Mouse (Mus musculus) neural tube, embryonic 12.5 days (tissue): ENCODE measurements around the gene Gas7. TPM values are rescaled to one million over a fixed set of nuclear protein-coding genes. Genes with fewer than 3 reads are reported as not detected.

Experiments used
- ATAC-seq: fragments of 200-750 bp; cut with Nextera tagmentation; 2 replicates; pipeline ENCODE4 v1.8.0; 2017; ENCODE audit warnings: low read depth, mild to moderate bottlenecking, moderate TSS enrichment, moderate library complexity; ENCODE audit not compliant: low FRiP score
- H3K27ac ChIP-seq: fragments of 300-500 bp; sonication (generic); 2 replicates; pipeline ENCODE4 v1.5.1; 2016
- H3K27me3 ChIP-seq: fragments of 300-500 bp; sonication (generic); replicated peaks from 2 replicates; pipeline ENCODE4 v1.6.1; 2016; ENCODE audit warnings: mild to moderate bottlenecking
- H3K36me3 ChIP-seq: fragments of 300-500 bp; sonication (generic); 2 replicates; pipeline ENCODE4 v1.6.1; 2016; ENCODE audit warnings: mild to moderate bottlenecking
- H3K4me1 ChIP-seq: fragments of 300-500 bp; sonication (generic); 2 replicates; pipeline ENCODE4 v1.6.1; 2016
- H3K4me2 ChIP-seq: fragments of 300-500 bp; sonication (generic); replicated peaks from 2 replicates; pipeline ENCODE4 v1.6.1; 2016; ENCODE audit warnings: mild to moderate bottlenecking
- H3K4me3 ChIP-seq: fragments of 300-500 bp; sonication (generic); 2 replicates; pipeline ENCODE4 v1.5.1; 2016
- H3K9ac ChIP-seq: fragments of 300-500 bp; sonication (generic); 2 replicates; pipeline ENCODE4 v1.6.1; 2016; ENCODE audit warnings: mild to moderate bottlenecking
- H3K9me3 ChIP-seq: fragments of 300-500 bp; sonication (generic); 2 replicates; pipeline ENCODE4 v1.6.1; 2016; ENCODE audit warnings: mild to moderate bottlenecking
- WGBS: fragments of 180-500 bp; shearing (Covaris S2); methylation state at CpG from one replicate; pipeline ENCODE4 v1.1.7; 2016; 5-methylcytosine and 5-hydroxymethylcytosine counted together
- polyA plus RNA-seq: library from polyadenylated mRNA; unstranded; fragments of >200 nt; fragmentation: Nextera tagmentation; extraction: Ambion mirVana; gene quantifications from 2 replicates; pipeline ENCODE4 v1.2.1, GENCODE M21; 2016

The Gas7 gene
- polyA plus RNA-seq, 1 experiment from 2014 or later: 4.5 TPM

GRCm38 (mm10) chr11:67525841-67526240, 70.6 kb downstream of the Gas7 start:
- no peak overlapping the region for H3K9ac ChIP-seq

DNA sequence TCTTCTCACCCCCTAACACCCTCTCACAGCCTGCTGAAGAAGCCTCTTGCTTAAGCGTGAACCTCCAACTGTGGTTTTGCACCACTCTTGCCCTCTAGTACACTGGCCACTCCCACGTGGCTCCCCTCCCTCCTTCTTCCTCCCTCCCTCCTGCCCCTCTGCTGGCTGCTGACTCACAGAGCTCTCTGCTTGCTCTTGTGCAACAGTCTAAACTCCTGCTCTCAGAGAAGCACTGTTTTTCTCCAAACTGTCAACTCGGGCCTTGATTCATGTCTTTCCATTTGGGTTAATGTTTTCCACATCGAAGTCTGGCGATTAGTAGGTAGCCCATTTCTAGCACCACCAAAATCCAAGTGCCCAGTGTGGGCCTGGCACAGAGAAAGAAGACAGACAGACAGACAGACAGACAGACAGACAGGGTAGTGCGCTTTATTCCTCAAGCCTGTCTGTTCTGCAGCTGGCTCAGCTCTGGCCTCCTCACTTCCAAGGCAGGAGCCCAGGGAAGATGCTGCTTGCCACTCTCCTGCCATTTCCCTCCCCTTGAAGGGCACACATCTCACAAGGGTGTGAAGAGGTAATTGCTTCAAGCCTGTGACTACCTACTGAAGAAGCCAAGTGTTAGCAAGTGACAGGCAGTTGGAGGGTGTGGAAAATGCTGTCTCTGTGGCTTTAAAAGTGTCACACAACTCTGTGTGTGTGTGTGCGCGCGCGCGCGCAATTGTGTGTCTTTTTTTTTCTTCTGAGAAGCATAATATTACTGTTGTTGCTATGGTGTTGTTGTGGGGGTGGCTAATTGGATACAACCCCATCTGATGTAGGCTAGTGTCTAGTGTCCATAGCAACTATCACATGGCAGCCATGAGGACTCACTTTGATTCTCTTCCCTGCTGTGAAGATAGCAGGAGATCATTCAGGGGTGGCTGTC, 71.6 kb downstream of the Gas7 start:
- ATAC-seq: no peak
- H3K9ac ChIP-seq: no peak overlapping the region
- no peak overlapping the region for H3K27ac ChIP-seq
- H3K27me3 ChIP-seq: no peaks in the 10 kb centered on the region
- H3K36me3 ChIP-seq: no peaks in the 10 kb centered on the region
- no peak overlapping the region for H3K4me2 ChIP-seq
- no peak overlapping the region for H3K4me3 ChIP-seq
- 76% methylated on average over 12 of the region's 12 CpGs for WGBS
- H3K4me1 ChIP-seq: peaks cover 6% of the 10 kb centered on the region
- H3K9me3 ChIP-seq: no peaks in the 10 kb centered on the region

More at GRCm38 (mm10) chr11:67525841-67526240, 70.6 kb downstream of the Gas7 start:
- H3K27ac ChIP-seq: no peak overlapping the region
- peaks cover 6% of the 10 kb centered on the region for H3K4me1 ChIP-seq
- 80% methylated on average over 3 of the region's 3 CpGs for WGBS
- no peaks in the 10 kb centered on the region for H3K27me3 ChIP-seq
- H3K4me3 ChIP-seq: no peak overlapping the region
- ATAC-seq: no peak
- no peaks in the 10 kb centered on the region for H3K36me3 ChIP-seq
- H3K9me3 ChIP-seq: no peaks in the 10 kb centered on the region
- no peak overlapping the region for H3K4me2 ChIP-seq

- ATAC-seq: no peak
- H3K36me3 ChIP-seq: no peaks in the 10 kb centered on the region
- H3K4me1 ChIP-seq: no peaks in the 10 kb centered on the region
- H3K4me3 ChIP-seq: no peak overlapping the region
- H3K27ac ChIP-seq: no peak overlapping the region
- no peak overlapping the region for H3K4me2 ChIP-seq
- WGBS: 91% methylated on average over 2 of the region's 2 CpGs
- no peaks in the 10 kb centered on the region for H3K27me3 ChIP-seq
- H3K9me3 ChIP-seq: no peaks in the 10 kb centered on the region
- no peak overlapping the region for H3K9ac ChIP-seq
These were observed 76.0 kb downstream of the Gas7 start for GRCm38 (mm10) chr11:67531286-67531685.

GRCm38 (mm10) chr11:67531926-67532565, 76.8 kb downstream of the Gas7 start:
- Histone ChIP-seq H3K9ac (no peak overlapping the region), H3K27ac (no peak overlapping the region), H3K9me3 (no peaks in the 10 kb centered on the region), H3K36me3 (no peaks in the 10 kb centered on the region), H3K4me1 (no peaks in the 10 kb centered on the region), H3K27me3 (no peaks in the 10 kb centered on the region), H3K4me3 (no peak overlapping the region), H3K4me2 (no peak overlapping the region)
- no peak for ATAC-seq
- WGBS: 76% methylated on average over 6 of the region's 6 CpGs

DNA sequence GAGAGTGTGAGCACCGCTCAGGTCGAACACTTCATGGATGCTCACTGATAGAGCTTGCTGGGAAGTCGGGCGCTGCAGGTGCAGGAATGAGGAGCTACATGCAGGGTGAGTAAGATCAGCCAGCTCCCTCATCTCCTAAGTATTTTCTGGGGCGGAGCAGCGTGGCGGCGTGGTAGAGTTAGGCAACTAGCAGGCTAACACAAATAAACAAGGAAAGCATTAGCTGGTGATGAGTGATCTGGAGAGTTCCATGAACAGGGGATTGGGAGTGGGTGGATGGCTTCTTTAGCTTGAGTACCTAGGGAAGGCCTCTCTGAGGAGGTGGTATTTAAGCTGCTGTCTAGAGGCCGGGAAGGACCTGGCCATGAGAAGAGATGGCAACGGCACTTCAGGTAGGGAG, 77.5 kb downstream of the Gas7 start:
- no peaks in the 10 kb centered on the region for H3K9me3 ChIP-seq
- no peak overlapping the region for H3K4me3 ChIP-seq
- H3K36me3 ChIP-seq: no peaks in the 10 kb centered on the region
- ATAC-seq: no peak
- no peak overlapping the region for H3K4me2 ChIP-seq
- 90% methylated on average over 10 of the region's 10 CpGs for WGBS
- no peak overlapping the region for H3K27ac ChIP-seq
- no peaks in the 10 kb centered on the region for H3K27me3 ChIP-seq
- no peak overlapping the region for H3K9ac ChIP-seq
- no peaks in the 10 kb centered on the region for H3K4me1 ChIP-seq

GRCm38 (mm10) chr11:67533151-67533550, 77.9 kb downstream of the Gas7 start:
- Histone ChIP-seq H3K27ac (no peak overlapping the region), H3K4me3 (no peak overlapping the region), H3K4me1 (no peaks in the 10 kb centered on the region), H3K4me2 (no peak overlapping the region), H3K36me3 (no peaks in the 10 kb centered on the region), H3K27me3 (no peaks in the 10 kb centered on the region), H3K9me3 (no peaks in the 10 kb centered on the region), H3K9ac (no peak overlapping the region)
- no peak for ATAC-seq
- 80% methylated on average over 6 of the region's 6 CpGs for WGBS

- Histone ChIP-seq H3K9me3 (no peaks in the 10 kb centered on the region), H3K9ac (no peak overlapping the region), H3K36me3 (no peaks in the 10 kb centered on the region), H3K4me3 (no peak overlapping the region), H3K4me2 (no peak overlapping the region), H3K27ac (no peak overlapping the region), H3K27me3 (no peaks in the 10 kb centered on the region), H3K4me1 (no peaks in the 10 kb centered on the region)
- ATAC-seq: no peak
- WGBS: 87% methylated on average over 1 of the region's 1 CpGs
These were observed 80.5 kb downstream of the Gas7 start for GRCm38 (mm10) chr11:67535703-67536102.

DNA sequence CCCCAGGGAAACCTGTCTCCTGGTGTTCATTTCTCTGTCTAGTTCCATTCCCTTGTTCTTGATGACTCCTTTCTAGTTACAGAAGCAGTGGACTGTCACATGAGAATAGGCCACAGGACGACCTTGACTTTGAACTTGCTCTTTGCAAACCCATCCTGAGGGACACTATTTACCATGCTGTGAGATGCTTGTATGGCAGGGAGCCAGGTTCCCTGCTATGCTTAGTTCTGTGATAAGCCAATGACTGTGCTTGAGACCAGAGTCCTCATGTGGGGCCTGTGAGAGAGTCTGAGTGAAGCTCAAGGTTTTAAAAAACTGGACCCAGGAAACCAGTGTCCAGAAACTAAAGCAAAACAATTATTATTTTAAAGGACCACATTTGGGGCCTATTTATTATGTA, 81.2 kb downstream of the Gas7 start:
- Histone ChIP-seq H3K27ac (no peak overlapping the region), H3K36me3 (no peaks in the 10 kb centered on the region), H3K4me1 (no peaks in the 10 kb centered on the region), H3K9me3 (no peaks in the 10 kb centered on the region), H3K4me2 (no peak overlapping the region), H3K27me3 (no peaks in the 10 kb centered on the region), H3K9ac (no peak overlapping the region), H3K4me3 (no peak overlapping the region)
- no peak for ATAC-seq
- 80% methylated on average over 1 of the region's 1 CpGs for WGBS

- H3K9me3 ChIP-seq: no peaks in the 10 kb centered on the region
- H3K27me3 ChIP-seq: no peaks in the 10 kb centered on the region
- H3K4me1 ChIP-seq: no peaks in the 10 kb centered on the region
- ATAC-seq: no peak
- no peaks in the 10 kb centered on the region for H3K36me3 ChIP-seq
- H3K4me3 ChIP-seq: no peak overlapping the region
- H3K27ac ChIP-seq: no peak overlapping the region
- no peak overlapping the region for H3K9ac ChIP-seq
- WGBS: 83% methylated on average over 4 of the region's 4 CpGs
- H3K4me2 ChIP-seq: no peak overlapping the region
These were observed 82.1 kb downstream of the Gas7 start for GRCm38 (mm10) chr11:67537353-67537752.

DNA sequence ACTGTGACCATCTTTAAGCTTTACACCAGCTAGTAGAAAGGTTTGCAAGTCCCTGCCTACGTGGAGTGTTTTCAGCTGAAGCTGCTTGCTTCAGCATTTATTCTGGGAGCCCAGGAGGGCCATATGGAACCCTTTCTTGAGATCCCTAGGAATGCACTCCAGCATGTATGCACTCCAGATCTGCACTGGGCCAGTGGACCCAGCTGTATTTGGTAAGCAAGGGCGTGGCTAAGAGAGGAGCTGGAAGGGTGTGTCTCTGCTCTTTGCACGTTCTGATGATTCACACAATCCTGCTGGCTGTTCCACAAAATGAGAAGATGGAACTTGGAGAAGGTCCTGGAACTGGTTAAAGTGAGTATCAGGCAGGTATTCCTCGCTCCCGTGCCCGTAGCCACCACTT, 83.3 kb downstream of the Gas7 start:
- Histone ChIP-seq H3K4me1 (no peaks in the 10 kb centered on the region), H3K4me3 (no peak overlapping the region), H3K9me3 (no peaks in the 10 kb centered on the region), H3K27me3 (no peaks in the 10 kb centered on the region), H3K36me3 (no peaks in the 10 kb centered on the region), H3K27ac (no peak overlapping the region), H3K9ac (no peak overlapping the region), H3K4me2 (no peak overlapping the region)
- 85% methylated on average over 6 of the region's 6 CpGs for WGBS
- ATAC-seq: no peak

- H3K4me3 ChIP-seq: no peak overlapping the region
- H3K36me3 ChIP-seq: no peaks in the 10 kb centered on the region
- H3K27me3 ChIP-seq: no peaks in the 10 kb centered on the region
- no peaks in the 10 kb centered on the region for H3K9me3 ChIP-seq
- 68% methylated on average over 11 of the region's 11 CpGs for WGBS
- no peak for ATAC-seq
- H3K27ac ChIP-seq: no peak overlapping the region
- H3K4me1 ChIP-seq: peaks cover 3% of the 10 kb centered on the region; the same call in 1 of the 2 replicates
- H3K9ac ChIP-seq: no peak overlapping the region
- no peak overlapping the region for H3K4me2 ChIP-seq
These were observed 89.6 kb downstream of the Gas7 start for GRCm38 (mm10) chr11:67544656-67545432.

- Histone ChIP-seq H3K4me3 (no peak overlapping the region), H3K4me2 (no peak overlapping the region), H3K4me1 (peaks cover 3% of the 10 kb centered on the region; the same call in 1 of the 2 replicates), H3K27ac (no peak overlapping the region), H3K27me3 (no peaks in the 10 kb centered on the region), H3K36me3 (no peaks in the 10 kb centered on the region), H3K9me3 (no peaks in the 10 kb centered on the region), H3K9ac (no peak overlapping the region)
- ATAC-seq: no peak
- WGBS: 47% methylated on average over 5 of the region's 5 CpGs
These were observed 91.3 kb downstream of the Gas7 start for GRCm38 (mm10) chr11:67546582-67546981.
